Mouse (Mus musculus) forebrain, embryonic 11.5 days (tissue): ENCODE measurements around the gene Phf8. TPM values are rescaled to one million over a fixed set of nuclear protein-coding genes. Genes with fewer than 3 reads are reported as not detected.

Source experiments
- ATAC-seq: fragments of 200-750 bp; cut with Nextera tagmentation; replicated peaks from 2 replicates; pipeline ENCODE4 v1.8.0; 2017; ENCODE audit warnings: moderate TSS enrichment; ENCODE audit not compliant: low FRiP score
- DNase-seq: peaks from one replicate; pipeline ENCODE4 v3.0.0-alpha.2; 2017; ENCODE audit warnings: low spot score
- H3K27ac ChIP-seq: fragments of 300-500 bp; sonication (generic); 2 replicates; pipeline ENCODE4 v1.5.1; 2014; ENCODE audit warnings: low read depth, low read length
- H3K27me3 ChIP-seq: fragments of 300-500 bp; sonication (generic); 2 replicates; pipeline ENCODE4 v1.6.1; 2014; ENCODE audit warnings: mild to moderate bottlenecking, low read length, mixed read lengths; ENCODE audit not compliant: control insufficient read depth, insufficient read depth
- H3K36me3 ChIP-seq: fragments of 300-500 bp; sonication (generic); 2 replicates; pipeline ENCODE4 v1.6.1; 2014; ENCODE audit warnings: mild to moderate bottlenecking, low read length, moderate library complexity, mixed read lengths; ENCODE audit not compliant: control insufficient read depth, insufficient read depth
- H3K4me1 ChIP-seq: fragments of 300-500 bp; sonication (generic); replicated peaks from 2 replicates; pipeline ENCODE4 v1.6.1; 2014; ENCODE audit warnings: low read length, mixed read lengths; ENCODE audit not compliant: control insufficient read depth, insufficient read depth
- H3K4me2 ChIP-seq: fragments of 300-500 bp; sonication (generic); 2 replicates; pipeline ENCODE4 v1.6.1; 2014; ENCODE audit warnings: low read depth, mild to moderate bottlenecking, low read length, moderate library complexity, mixed read lengths; ENCODE audit not compliant: severe bottlenecking
- H3K4me3 ChIP-seq: fragments of 300-500 bp; sonication (generic); 2 replicates; pipeline ENCODE4 v1.5.1; 2014; ENCODE audit warnings: low read depth, low read length
- H3K9ac ChIP-seq: fragments of 300-500 bp; sonication (generic); 2 replicates; pipeline ENCODE4 v1.6.1; 2014; ENCODE audit warnings: low read length
- H3K9me3 ChIP-seq: fragments of 300-500 bp; sonication (generic); 2 replicates; pipeline ENCODE4 v1.6.1; 2016; ENCODE audit warnings: low read length, mixed read lengths; ENCODE audit not compliant: control insufficient read depth
- WGBS: fragments of 180-500 bp; shearing (Covaris S2); extraction: QIAGEN DNeasy Blood & Tissue Kit; methylation state at CpG from one replicate; pipeline ENCODE4 v1.1.7; 2014; 5-methylcytosine and 5-hydroxymethylcytosine counted together
- polyA plus RNA-seq: library from polyadenylated mRNA; unstranded; fragments of >200 nt; fragmentation: Nextera tagmentation; extraction: Ambion mirVana; gene quantifications from 2 replicates; pipeline ENCODE4 v1.2.1, GENCODE M21; 2014

Gene Phf8
- polyA plus RNA-seq, 1 experiment from 2014 or later, result 30.9 TPM

- Histone ChIP-seq H3K9me3 (no peaks in the 10 kb centered on the region), H3K4me1 (no peaks in the 10 kb centered on the region), H3K27ac (peak overlapping the region; percentile 90), H3K36me3 (no peaks in the 10 kb centered on the region), H3K4me3 (peak overlapping the region; percentile 48), H3K4me2 (peak overlapping the region; percentile 29; the same call in 1 of the 2 replicates), H3K9ac (peak overlapping the region; percentile 63), H3K27me3 (peaks cover 2% of the 10 kb centered on the region; the same call in 1 of the 2 replicates)
- ATAC-seq (peak; percentile 74; the same call in 1 of the 2 replicates), DNase-seq (no peak)
- 29% methylated on average over 17 of the region's 17 CpGs for WGBS
These were observed 380 bp upstream of the Phf8 start for GRCm38 (mm10) chrX:151520127-151520457.

- Histone ChIP-seq H3K36me3 (no peaks in the 10 kb centered on the region), H3K27me3 (peaks cover 2% of the 10 kb centered on the region; the same call in 1 of the 2 replicates), H3K27ac (no peak overlapping the region), H3K9me3 (no peaks in the 10 kb centered on the region), H3K9ac (peak overlapping the region; percentile 77), H3K4me1 (no peaks in the 10 kb centered on the region), H3K4me2 (peak overlapping the region; percentile 61), H3K4me3 (peak overlapping the region; percentile 48)
- DNase-seq, result no peak
- no peak for ATAC-seq
- WGBS, result 22% methylated on average over 25 of the region's 25 CpGs
These were observed 1.5 kb downstream of the Phf8 start for GRCm38 (mm10) chrX:151521786-151522522.

- H3K4me3 ChIP-seq, result no peak overlapping the region
- no peak overlapping the region for H3K9ac ChIP-seq
- ATAC-seq (no peak), DNase-seq (no peak)
- H3K9me3 ChIP-seq, result no peaks in the 10 kb centered on the region
- no peak overlapping the region for H3K27ac ChIP-seq
- H3K36me3 ChIP-seq, result no peaks in the 10 kb centered on the region
- 95% methylated on average over 4 of the region's 4 CpGs for WGBS
- no peaks in the 10 kb centered on the region for H3K4me1 ChIP-seq
- no peaks in the 10 kb centered on the region for H3K27me3 ChIP-seq
- H3K4me2 ChIP-seq, result no peak overlapping the region
These were observed 32.9 kb downstream of the Phf8 start for GRCm38 (mm10) chrX:151553356-151553755.

- Histone ChIP-seq H3K4me2 (no peak overlapping the region), H3K4me1 (no peaks in the 10 kb centered on the region), H3K27ac (no peak overlapping the region), H3K27me3 (no peaks in the 10 kb centered on the region), H3K36me3 (no peaks in the 10 kb centered on the region), H3K9ac (no peak overlapping the region), H3K4me3 (no peak overlapping the region), H3K9me3 (no peaks in the 10 kb centered on the region)
- ATAC-seq (no peak), DNase-seq (no peak)
- 94% methylated on average over 1 of the region's 1 CpGs for WGBS
These were observed 54.7 kb downstream of the Phf8 start for GRCm38 (mm10) chrX:151575166-151575565.

- ATAC-seq (no peak), DNase-seq (no peak)
- Histone ChIP-seq H3K36me3 (no peaks in the 10 kb centered on the region), H3K9me3 (no peaks in the 10 kb centered on the region), H3K27ac (no peak overlapping the region), H3K27me3 (no peaks in the 10 kb centered on the region), H3K4me2 (no peak overlapping the region), H3K9ac (no peak overlapping the region), H3K4me1 (no peaks in the 10 kb centered on the region), H3K4me3 (no peak overlapping the region)
- WGBS, result 77% methylated on average over 2 of the region's 2 CpGs
These were observed 122.9 kb downstream of the Phf8 start for GRCm38 (mm10) chrX:151643386-151643785.

- Histone ChIP-seq H3K9me3 (no peaks in the 10 kb centered on the region), H3K9ac (no peak overlapping the region), H3K4me2 (no peak overlapping the region), H3K27me3 (no peaks in the 10 kb centered on the region), H3K4me1 (no peaks in the 10 kb centered on the region), H3K27ac (no peak overlapping the region), H3K36me3 (no peaks in the 10 kb centered on the region), H3K4me3 (no peak overlapping the region)
- ATAC-seq (no peak), DNase-seq (no peak)
- WGBS, result 79% methylated on average over 2 of the region's 2 CpGs
These were observed 133.3 kb downstream of the Phf8 start for GRCm38 (mm10) chrX:151653744-151654143.

GRCm38 (mm10) chrX:151674492-151675171 is 154.2 kb downstream of the Phf8 start:
- Histone ChIP-seq H3K27me3 (no peaks in the 10 kb centered on the region), H3K9ac (no peak overlapping the region), H3K4me2 (no peak overlapping the region), H3K36me3 (no peaks in the 10 kb centered on the region), H3K4me3 (no peak overlapping the region), H3K9me3 (no peaks in the 10 kb centered on the region), H3K4me1 (no peaks in the 10 kb centered on the region), H3K27ac (no peak overlapping the region)
- 88% methylated on average over 5 of the region's 5 CpGs for WGBS
- DNase-seq (no peak), ATAC-seq (no peak)
